Mouse (Mus musculus): ENCODE measurements at regions not wholly inside any gene's neighbourhood (a gene's known extent, or its start where the extent isn't known, plus 50 kb on each side); places are given as distances from the start of the nearest gene placed in this dataset.

DNA sequence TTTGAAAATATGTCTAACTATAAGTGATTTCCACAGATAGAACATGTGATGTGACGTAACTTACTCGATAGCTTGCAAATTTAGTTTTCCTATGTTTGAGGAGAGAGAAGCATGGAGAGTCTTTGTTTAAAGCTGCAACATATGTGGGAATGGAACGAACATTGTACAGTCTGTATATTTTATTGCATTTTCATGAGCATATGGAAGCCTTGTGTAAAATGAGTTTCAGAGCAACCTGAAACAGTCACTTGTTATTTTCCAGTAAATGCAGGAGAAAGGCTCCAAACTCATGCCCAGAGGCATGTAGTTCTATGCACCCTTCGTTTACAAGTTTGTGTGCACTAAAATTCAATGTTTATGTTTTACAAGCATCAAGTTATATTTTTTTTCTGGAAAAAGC is 639.4 kb downstream of the Slitrk6 start:
- no peak for TF ChIP-seq CTCF (conservative IDR thresholded peaks at IDR 0.05; ENCODE audit: insufficient read depth, insufficient read length, low read depth, low read length)
- TF ChIP-seq POLR2A (IDR thresholded peaks at IDR 0.05; ENCODE audit: low read depth, low read length) = no peak

Measured in kidney, adult 2 months (tissue).